Mouse (Mus musculus) kidney, embryonic 14.5 days (tissue): ENCODE measurements around the gene Cdk4. TPM values are rescaled to one million over a fixed set of nuclear protein-coding genes. Genes with fewer than 3 reads are reported as not detected.

Experiments used
- ATAC-seq: fragments of 200-750 bp; cut with Nextera tagmentation; 2 replicates; pipeline ENCODE4 v1.8.0; 2017; ENCODE audit warnings: moderate number of reproducible peaks, mild to moderate bottlenecking, moderate TSS enrichment, moderate library complexity; ENCODE audit not compliant: low FRiP score, low TSS enrichment
- H3K27ac ChIP-seq: fragments of 300-500 bp; sonication (generic); 2 replicates; pipeline ENCODE4 v1.5.1; 2014; ENCODE audit warnings: low read depth, mild to moderate bottlenecking, low read length, moderate library complexity, mixed read lengths
- H3K27me3 ChIP-seq: fragments of 300-500 bp; sonication (generic); 2 replicates; pipeline ENCODE4 v1.6.1; 2014; ENCODE audit warnings: mild to moderate bottlenecking, low read length; ENCODE audit not compliant: control insufficient read depth, insufficient read depth
- H3K36me3 ChIP-seq: fragments of 300-500 bp; sonication (generic); 2 replicates; pipeline ENCODE4 v1.6.1; 2014; ENCODE audit warnings: low read length, mixed read lengths; ENCODE audit not compliant: control insufficient read depth, insufficient read depth
- H3K4me1 ChIP-seq: fragments of 300-500 bp; sonication (generic); 2 replicates; pipeline ENCODE4 v1.6.1; 2014; ENCODE audit warnings: low read length, mixed read lengths; ENCODE audit not compliant: control insufficient read depth, insufficient read depth
- H3K4me2 ChIP-seq: fragments of 300-500 bp; sonication (generic); replicated peaks from 2 replicates; pipeline ENCODE4 v1.6.1; 2014; ENCODE audit warnings: low read depth, mild to moderate bottlenecking, low read length
- H3K4me3 ChIP-seq: fragments of 300-500 bp; sonication (generic); 2 replicates; pipeline ENCODE4 v1.5.1; 2014; ENCODE audit warnings: mild to moderate bottlenecking, low read length
- H3K9ac ChIP-seq: fragments of 300-500 bp; sonication (generic); 2 replicates; pipeline ENCODE4 v1.6.1; 2014; ENCODE audit warnings: low read depth, mild to moderate bottlenecking, low read length, moderate library complexity
- H3K9me3 ChIP-seq: fragments of 300-500 bp; sonication (generic); 2 replicates; pipeline ENCODE4 v1.6.1; 2016; ENCODE audit warnings: low read length; ENCODE audit not compliant: control insufficient read depth
- WGBS: fragments of 180-500 bp; shearing (Covaris S2); extraction: QIAGEN DNeasy Blood & Tissue Kit; methylation state at CpG from one replicate; pipeline ENCODE4 v1.1.7; 2014; 5-methylcytosine and 5-hydroxymethylcytosine counted together
- polyA plus RNA-seq: library from polyadenylated mRNA; unstranded; fragments of >200 nt; fragmentation: Nextera tagmentation; extraction: Ambion mirVana; gene quantifications from 2 replicates; pipeline ENCODE4 v1.2.1, GENCODE M21; 2014

Cdk4 gene
- polyA plus RNA-seq, 1 experiment from 2014 or later = 2,221 TPM

- ATAC-seq = no peak
- Histone ChIP-seq H3K4me1 (no peaks in the 10 kb centered on the region), H3K9ac (no peak overlapping the region), H3K9me3 (no peaks in the 10 kb centered on the region), H3K27ac (no peak overlapping the region), H3K36me3 (peaks cover 20% of the 10 kb centered on the region), H3K4me2 (no peak overlapping the region), H3K27me3 (no peaks in the 10 kb centered on the region), H3K4me3 (no peak overlapping the region)
- 80% methylated on average over 20 of the region's 20 CpGs for WGBS
Measured at GRCm38 (mm10) chr10:127098514-127098913, 35.2 kb downstream of the Cdk4 start.

- WGBS = 84% methylated on average over 10 of the region's 10 CpGs
- H3K36me3 ChIP-seq = peaks cover 20% of the 10 kb centered on the region
Measured at GRCm38 (mm10) chr10:127099191-127099590, 35.9 kb downstream of the Cdk4 start.

GRCm38 (mm10) chr10:127099868-127100267 lies 36.5 kb downstream of the Cdk4 start:
- WGBS = 96% methylated on average over 15 of the region's 15 CpGs
- H3K36me3 ChIP-seq = peaks cover 20% of the 10 kb centered on the region
- H3K9me3 ChIP-seq = no peaks in the 10 kb centered on the region
- H3K4me2 ChIP-seq = no peak overlapping the region
- H3K27me3 ChIP-seq = no peaks in the 10 kb centered on the region
- no peaks in the 10 kb centered on the region for H3K4me1 ChIP-seq
- H3K27ac ChIP-seq = no peak overlapping the region
- ATAC-seq = no peak
- no peak overlapping the region for H3K4me3 ChIP-seq
- no peak overlapping the region for H3K9ac ChIP-seq

More at GRCm38 (mm10) chr10:127099191-127099590, 35.9 kb downstream of the Cdk4 start:
- no peak overlapping the region for H3K27ac ChIP-seq
- H3K9me3 ChIP-seq = no peaks in the 10 kb centered on the region
- H3K9ac ChIP-seq = no peak overlapping the region
- ATAC-seq = no peak
- no peaks in the 10 kb centered on the region for H3K27me3 ChIP-seq
- H3K4me3 ChIP-seq = no peak overlapping the region
- H3K4me2 ChIP-seq = no peak overlapping the region
- H3K4me1 ChIP-seq = no peaks in the 10 kb centered on the region

- no peak overlapping the region for H3K9ac ChIP-seq
- 85% methylated on average over 8 of the region's 8 CpGs for WGBS
- H3K36me3 ChIP-seq = peaks cover 20% of the 10 kb centered on the region
- H3K4me1 ChIP-seq = no peaks in the 10 kb centered on the region
- H3K27ac ChIP-seq = no peak overlapping the region
- H3K9me3 ChIP-seq = no peaks in the 10 kb centered on the region
- ATAC-seq = no peak
- H3K27me3 ChIP-seq = no peaks in the 10 kb centered on the region
- no peak overlapping the region for H3K4me2 ChIP-seq
- H3K4me3 ChIP-seq = no peak overlapping the region
Measured at GRCm38 (mm10) chr10:127100414-127100813, 37.1 kb downstream of the Cdk4 start.

GRCm38 (mm10) chr10:127101151-127101550 lies 37.8 kb downstream of the Cdk4 start:
- Histone ChIP-seq H3K9ac (no peak overlapping the region), H3K27me3 (no peaks in the 10 kb centered on the region), H3K4me3 (no peak overlapping the region), H3K36me3 (peaks cover 20% of the 10 kb centered on the region), H3K9me3 (no peaks in the 10 kb centered on the region), H3K4me1 (no peaks in the 10 kb centered on the region), H3K4me2 (no peak overlapping the region), H3K27ac (no peak overlapping the region)
- ATAC-seq = no peak
- WGBS = 82% methylated on average over 6 of the region's 6 CpGs

- no peaks in the 10 kb centered on the region for H3K4me1 ChIP-seq
- no peak for ATAC-seq
- WGBS = 84% methylated on average over 7 of the region's 7 CpGs
- peaks cover 7% of the 10 kb centered on the region; the same call in 1 of the 2 replicates for H3K36me3 ChIP-seq
- H3K9ac ChIP-seq = no peak overlapping the region
- H3K4me2 ChIP-seq = no peak overlapping the region
- H3K27me3 ChIP-seq = no peaks in the 10 kb centered on the region
- H3K27ac ChIP-seq = no peak overlapping the region
- no peaks in the 10 kb centered on the region for H3K9me3 ChIP-seq
- H3K4me3 ChIP-seq = no peak overlapping the region
Measured at GRCm38 (mm10) chr10:127103631-127104030, 40.3 kb downstream of the Cdk4 start.

- 88% methylated on average over 16 of the region's 16 CpGs for WGBS
- Histone ChIP-seq H3K4me2 (no peak overlapping the region), H3K9me3 (no peaks in the 10 kb centered on the region), H3K4me3 (no peak overlapping the region), H3K27me3 (no peaks in the 10 kb centered on the region), H3K36me3 (no peaks in the 10 kb centered on the region), H3K27ac (no peak overlapping the region), H3K9ac (no peak overlapping the region), H3K4me1 (no peaks in the 10 kb centered on the region)
- ATAC-seq = no peak
Measured at GRCm38 (mm10) chr10:127107563-127108261, 44.4 kb downstream of the Cdk4 start.

GRCm38 (mm10) chr10:127108262-127108583 lies 44.9 kb downstream of the Cdk4 start:
- Histone ChIP-seq H3K4me3 (no peak overlapping the region), H3K4me2 (no peak overlapping the region), H3K9ac (no peak overlapping the region), H3K9me3 (no peaks in the 10 kb centered on the region), H3K4me1 (no peaks in the 10 kb centered on the region), H3K36me3 (no peaks in the 10 kb centered on the region), H3K27me3 (no peaks in the 10 kb centered on the region), H3K27ac (no peak overlapping the region)
- no peak for ATAC-seq
- WGBS = 83% methylated on average over 3 of the region's 3 CpGs

GRCm38 (mm10) chr10:127111001-127111887 lies 47.9 kb downstream of the Cdk4 start:
- Histone ChIP-seq H3K27ac (no peak overlapping the region), H3K4me2 (no peak overlapping the region), H3K4me1 (no peaks in the 10 kb centered on the region), H3K9ac (no peak overlapping the region), H3K36me3 (peaks cover 3% of the 10 kb centered on the region; the same call in 1 of the 2 replicates), H3K9me3 (no peaks in the 10 kb centered on the region), H3K27me3 (no peaks in the 10 kb centered on the region), H3K4me3 (no peak overlapping the region)
- ATAC-seq = no peak
- WGBS = 90% methylated on average over 15 of the region's 15 CpGs
